ENCODE assay signal across 14 mouse cellular contexts in genomic region chr6:134620129-134620528, GRCm38 (mm10). TPM values are rescaled to one million over a fixed set of nuclear protein-coding genes. Genes with fewer than 3 reads are reported as not detected.
"Had no signal": no experiment of that assay in that cellular context is flagged by ENCODE, and none has a peak within 500 bp of the region (broad histone marks: within the 10 kb centered on the region; RNA-seq: fewer than 3 reads in every experiment).

No protein-coding gene starts in this region.

- H3K4me3 ChIP-seq: limb, embryonic 13.5 days; midbrain, embryonic 10.5 days; myocyte; neural tube, embryonic 15.5 days had no signal

- H3K27ac ChIP-seq: limb, embryonic 13.5 days; liver, embryonic 14.5 days; midbrain, embryonic 10.5 days; neural tube, embryonic 15.5 days had no signal

- H3K27me3 ChIP-seq: limb, embryonic 13.5 days; neural tube, embryonic 15.5 days had no signal

- H3K9ac ChIP-seq: limb, embryonic 13.5 days; liver, embryonic 14.5 days; neural tube, embryonic 15.5 days had no signal

- H3K4me1 ChIP-seq: midbrain, embryonic 10.5 days; neural tube, embryonic 15.5 days had no signal

- H3K9me3 ChIP-seq: limb, embryonic 13.5 days; midbrain, embryonic 10.5 days; neural tube, embryonic 15.5 days had no signal

- H3K36me3 ChIP-seq: limb, embryonic 13.5 days; midbrain, embryonic 10.5 days; neural tube, embryonic 15.5 days had no signal

- H3K4me2 ChIP-seq: limb, embryonic 13.5 days; neural tube, embryonic 15.5 days had no signal

- DNase-seq: kidney, adult 11 months; kidney, postnatal 36 days; left cerebral cortex, postnatal 4 days; lung, adult 18-20 months; lung, postnatal 36 days; midbrain, embryonic 14.5 days; right cerebral cortex, adult 18-20 months; right cerebral cortex, postnatal 25 days; thymus, postnatal 4 days had no signal

RNA-seq across cellular contexts. Expression of gene Mansc1, which starts 12.2 kb away (rescaled TPM):
- polyA plus RNA-seq: myocyte had no signal
